Mouse (Mus musculus): ENCODE measurements around the gene Evx2.

DNA sequence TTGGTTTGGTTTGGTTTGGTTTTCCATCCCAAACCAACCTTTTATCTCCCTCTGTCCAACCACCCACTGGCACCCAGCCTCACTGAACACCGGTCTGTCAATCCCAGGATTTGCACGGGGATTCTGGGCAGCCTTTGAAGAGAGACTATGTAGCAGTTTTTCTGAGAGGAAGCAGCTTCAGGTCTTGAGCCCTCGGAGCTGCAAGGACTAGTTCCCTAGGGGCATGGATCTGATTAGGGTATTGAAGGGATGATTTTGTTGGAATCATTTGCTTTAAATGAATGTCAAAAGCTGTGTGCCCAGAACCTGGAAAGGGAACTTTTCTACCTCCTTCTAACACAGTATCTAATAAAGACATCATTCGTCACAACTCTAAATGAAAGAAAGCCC lies 2.7 kb downstream of the Evx2 start:
- TF ChIP-seq CTCF (IDR thresholded peaks at IDR 0.05; ENCODE audit: control insufficient read depth, insufficient read depth, insufficient replicate concordance, low read depth, low read length): no peak
- no peak for TF ChIP-seq POLR2A (IDR thresholded peaks at IDR 0.05; ENCODE audit: control insufficient read depth, low read depth, low read length)

Data from testis, adult 2 months (tissue).